Mouse (Mus musculus): ENCODE measurements around the gene Cep164. TPM values are rescaled to one million over a fixed set of nuclear protein-coding genes. Genes with fewer than 3 reads are reported as not detected.

The Cep164 gene
- polyA plus RNA-seq, 1 experiment = 13.4 TPM

GRCm38 (mm10) chr9:45815113-45815512, 13.4 kb downstream of the Cep164 start:
- Histone ChIP-seq H3K4me3 (replicated peaks) (no peak overlapping the region), H3K36me3 (replicated peaks; ENCODE audit: low read length) (no peaks in the 10 kb centered on the region), H3K9me3 (peaks cover 16% of the 10 kb centered on the region), H3K4me1 (peaks cover 18% of the 10 kb centered on the region), H3K27me3 (replicated peaks) (peaks cover 90% of the 10 kb centered on the region)
- TF ChIP-seq FLI1 (IDR thresholded peaks at IDR 0.05; ENCODE audit: low read length) (no peak), GATA1 (IDR thresholded peaks at IDR 0.05; ENCODE audit: borderline replicate concordance, low read length) (no peak)

- no peak for TF ChIP-seq FLI1 (IDR thresholded peaks at IDR 0.05; ENCODE audit: low read length)
- no peak for TF ChIP-seq GATA1 (IDR thresholded peaks at IDR 0.05; ENCODE audit: borderline replicate concordance, low read length)
- peaks cover 89% of the 10 kb centered on the region for H3K27me3 ChIP-seq (replicated peaks)
- no peak overlapping the region for H3K4me3 ChIP-seq (replicated peaks)
- no peaks in the 10 kb centered on the region for H3K4me1 ChIP-seq
- H3K9me3 ChIP-seq = peaks cover 10% of the 10 kb centered on the region
- H3K36me3 ChIP-seq (replicated peaks; ENCODE audit: low read length) = no peaks in the 10 kb centered on the region
Measured at GRCm38 (mm10) chr9:45811946-45812345, 16.5 kb downstream of the Cep164 start.

- Histone ChIP-seq H3K4me1 (no peaks in the 10 kb centered on the region), H3K36me3 (replicated peaks; ENCODE audit: low read length) (no peaks in the 10 kb centered on the region), H3K4me3 (replicated peaks) (no peak overlapping the region), H3K9me3 (peaks cover 11% of the 10 kb centered on the region), H3K27me3 (replicated peaks) (peaks cover 92% of the 10 kb centered on the region)
- no peak for TF ChIP-seq GATA1 (IDR thresholded peaks at IDR 0.05; ENCODE audit: borderline replicate concordance, low read length)
- no peak for TF ChIP-seq FLI1 (IDR thresholded peaks at IDR 0.05; ENCODE audit: low read length)
Measured at GRCm38 (mm10) chr9:45807761-45808160, 20.7 kb downstream of the Cep164 start.

- Histone ChIP-seq H3K36me3 (replicated peaks; ENCODE audit: low read length) (no peaks in the 10 kb centered on the region), H3K4me3 (replicated peaks) (no peak overlapping the region), H3K27me3 (replicated peaks) (peaks cover 93% of the 10 kb centered on the region), H3K9me3 (peaks cover 14% of the 10 kb centered on the region), H3K4me1 (no peaks in the 10 kb centered on the region)
- TF ChIP-seq FLI1 (IDR thresholded peaks at IDR 0.05; ENCODE audit: low read length) (no peak), GATA1 (IDR thresholded peaks at IDR 0.05; ENCODE audit: borderline replicate concordance, low read length) (no peak)
Measured at GRCm38 (mm10) chr9:45807337-45807736, 21.2 kb downstream of the Cep164 start.

DNA sequence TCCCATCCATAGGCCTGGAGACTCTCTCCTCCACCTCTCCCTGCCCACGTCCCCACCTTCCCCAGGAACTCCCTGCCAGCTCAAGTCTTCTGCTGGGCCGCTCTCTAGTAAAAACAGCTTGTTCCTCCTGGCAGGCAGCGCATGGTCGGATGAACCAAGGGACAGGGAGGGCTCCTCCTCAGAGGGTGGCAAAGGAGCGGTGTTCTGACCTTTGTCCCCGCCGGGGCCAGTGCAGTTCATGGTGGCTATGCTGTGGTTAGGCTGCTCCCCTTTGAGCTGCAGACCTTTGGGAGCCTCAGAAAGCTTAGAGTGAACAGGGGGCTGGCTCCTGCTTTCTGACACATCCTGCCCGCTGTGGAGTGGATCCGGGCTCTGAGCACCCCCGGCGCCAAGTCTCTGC, 21.6 kb downstream of the Cep164 start:
- TF ChIP-seq FLI1 (IDR thresholded peaks at IDR 0.05; ENCODE audit: low read length) (no peak), GATA1 (IDR thresholded peaks at IDR 0.05; ENCODE audit: borderline replicate concordance, low read length) (no peak)
- peaks cover 95% of the 10 kb centered on the region for H3K27me3 ChIP-seq (replicated peaks)
- H3K4me1 ChIP-seq = no peaks in the 10 kb centered on the region
- H3K9me3 ChIP-seq = peaks cover 18% of the 10 kb centered on the region
- no peaks in the 10 kb centered on the region for H3K36me3 ChIP-seq (replicated peaks; ENCODE audit: low read length)
- no peak overlapping the region for H3K4me3 ChIP-seq (replicated peaks)

DNA sequence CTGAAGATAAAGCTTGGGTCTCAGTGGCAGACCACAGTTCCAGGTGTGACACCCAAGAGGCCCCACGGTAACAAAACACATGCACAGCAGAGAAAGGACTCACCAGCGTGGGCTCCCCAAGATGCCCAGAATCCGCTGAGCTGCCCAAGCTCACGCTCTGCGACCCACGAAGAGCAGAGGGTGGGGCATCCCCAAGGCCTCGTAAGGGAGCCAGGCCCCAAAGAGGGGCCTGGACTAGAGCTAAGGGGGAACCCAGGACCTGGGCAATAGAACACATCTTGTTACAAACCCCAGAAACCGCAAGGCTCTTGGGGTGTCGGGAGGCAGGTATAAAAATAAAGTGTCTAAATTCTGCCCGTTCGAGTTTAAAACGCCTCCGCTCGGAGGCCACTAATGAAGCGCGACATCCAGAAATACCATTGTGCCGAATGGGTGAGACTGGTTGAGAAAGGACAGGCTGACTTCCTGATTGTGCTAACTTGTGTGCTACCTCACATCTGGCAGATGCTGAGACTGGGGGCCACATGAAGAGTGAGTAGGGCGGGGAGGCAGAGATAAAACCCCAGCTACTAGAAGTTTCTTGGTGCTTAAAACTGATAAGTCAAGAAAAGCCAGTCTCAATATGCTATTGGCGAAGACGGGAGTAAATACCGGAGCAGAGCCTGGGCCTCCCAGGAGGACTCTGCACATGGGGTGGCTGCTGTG, 25.3 kb downstream of the Cep164 start:
- TF ChIP-seq GATA1 (IDR thresholded peaks at IDR 0.05; ENCODE audit: borderline replicate concordance, low read length) (no peak), FLI1 (IDR thresholded peaks at IDR 0.05; ENCODE audit: low read length) (no peak)

DNA sequence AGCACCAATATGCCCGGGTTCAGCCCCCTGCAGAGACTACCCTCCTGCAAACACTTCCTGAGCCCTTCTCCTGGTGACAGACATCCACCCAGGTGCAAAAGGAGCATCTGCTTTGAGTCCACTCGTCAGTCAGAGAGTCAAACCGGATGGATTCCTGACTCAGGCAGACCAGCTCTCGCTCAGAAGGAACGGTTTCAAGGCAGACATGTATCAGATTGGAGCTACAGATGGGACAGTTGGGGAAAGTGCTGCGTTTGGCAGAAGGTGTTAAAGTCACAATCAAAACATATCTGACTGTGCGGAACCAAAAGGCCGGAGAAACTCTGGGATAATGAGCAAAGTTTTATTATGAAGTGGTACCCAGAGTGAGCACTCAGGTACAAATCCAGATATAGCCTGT, 29.1 kb downstream of the Cep164 start:
- Histone ChIP-seq H3K9me3 (peaks cover 28% of the 10 kb centered on the region), H3K36me3 (replicated peaks; ENCODE audit: low read length) (no peaks in the 10 kb centered on the region), H3K27me3 (replicated peaks) (peaks cover 94% of the 10 kb centered on the region), H3K4me3 (replicated peaks) (no peak overlapping the region), H3K4me1 (no peaks in the 10 kb centered on the region)
- no peak for TF ChIP-seq GATA1 (IDR thresholded peaks at IDR 0.05; ENCODE audit: borderline replicate concordance, low read length)
- TF ChIP-seq FLI1 (IDR thresholded peaks at IDR 0.05; ENCODE audit: low read length) = no peak

More for the DNA sequence above, 25.3 kb downstream of the Cep164 start:
- Histone ChIP-seq H3K27me3 (replicated peaks) (peaks cover 99% of the 10 kb centered on the region), H3K9me3 (peaks cover 29% of the 10 kb centered on the region), H3K4me3 (replicated peaks) (no peak overlapping the region), H3K36me3 (replicated peaks; ENCODE audit: low read length) (no peaks in the 10 kb centered on the region), H3K4me1 (no peaks in the 10 kb centered on the region)

DNA sequence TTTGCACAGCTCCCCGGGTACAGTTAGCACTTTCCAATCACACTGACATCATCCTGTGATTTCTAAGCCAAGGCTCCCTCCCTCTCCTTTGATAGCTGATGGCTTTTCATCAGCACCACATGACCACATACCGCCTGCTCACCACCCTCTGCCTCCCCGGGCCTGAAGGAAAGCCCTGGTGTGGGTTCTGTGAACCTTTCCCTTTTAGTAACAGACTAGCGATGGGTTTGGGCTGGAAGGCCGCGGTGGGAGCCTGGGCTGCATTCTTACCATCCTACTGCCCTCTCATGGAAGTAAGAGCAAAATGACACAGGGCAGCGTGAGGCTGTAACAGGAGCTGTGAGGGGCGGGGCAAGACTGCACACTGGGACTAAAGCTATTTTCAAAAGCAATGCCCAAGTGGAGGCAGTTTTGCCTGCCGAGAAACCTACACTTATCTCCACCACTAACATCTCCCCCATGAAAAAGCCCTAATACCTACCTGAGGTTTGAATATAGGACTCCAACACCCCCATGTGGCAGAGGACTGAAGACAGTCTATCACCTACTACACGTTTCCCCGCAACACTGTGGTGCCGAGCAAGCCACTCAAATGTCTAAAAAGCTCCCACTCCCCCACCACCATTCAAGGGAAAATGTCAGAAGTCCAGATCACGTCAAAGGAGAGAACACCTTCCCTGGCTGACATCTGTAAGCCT, 29.9 kb downstream of the Cep164 start:
- Histone ChIP-seq H3K9me3 (peaks cover 20% of the 10 kb centered on the region), H3K27me3 (replicated peaks) (peaks cover 94% of the 10 kb centered on the region), H3K36me3 (replicated peaks; ENCODE audit: low read length) (no peaks in the 10 kb centered on the region), H3K4me1 (no peaks in the 10 kb centered on the region), H3K4me3 (replicated peaks) (no peak overlapping the region)
- no peak for TF ChIP-seq GATA1 (IDR thresholded peaks at IDR 0.05; ENCODE audit: borderline replicate concordance, low read length)
- TF ChIP-seq FLI1 (IDR thresholded peaks at IDR 0.05; ENCODE audit: low read length) = no peak

DNA sequence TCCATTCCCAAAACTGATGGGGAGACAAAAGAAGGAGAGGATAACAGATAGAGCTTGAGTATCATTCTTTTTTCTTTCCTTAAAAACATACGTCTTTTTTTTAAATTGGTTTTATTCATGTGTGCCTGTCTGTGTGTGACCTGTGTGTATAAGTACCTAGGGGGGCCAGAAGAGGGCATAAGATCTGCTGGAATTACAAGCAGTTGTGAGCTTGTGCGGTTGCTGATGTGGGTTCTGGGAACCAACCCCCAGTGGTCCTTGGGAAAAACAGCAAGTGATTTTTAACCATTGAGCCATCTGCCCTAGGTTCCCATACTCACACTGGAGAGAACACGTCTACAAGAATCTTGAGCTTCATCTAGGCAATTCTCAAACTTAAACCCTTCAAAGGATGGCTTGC, 31.2 kb downstream of the Cep164 start:
- Histone ChIP-seq H3K4me3 (replicated peaks) (no peak overlapping the region), H3K36me3 (replicated peaks; ENCODE audit: low read length) (no peaks in the 10 kb centered on the region), H3K27me3 (replicated peaks) (peaks cover 94% of the 10 kb centered on the region), H3K9me3 (peaks cover 15% of the 10 kb centered on the region), H3K4me1 (no peaks in the 10 kb centered on the region)
- TF ChIP-seq FLI1 (IDR thresholded peaks at IDR 0.05; ENCODE audit: low read length) = no peak
- no peak for TF ChIP-seq GATA1 (IDR thresholded peaks at IDR 0.05; ENCODE audit: borderline replicate concordance, low read length)

GRCm38 (mm10) chr9:45795722-45796121, 32.8 kb downstream of the Cep164 start:
- TF ChIP-seq FLI1 (IDR thresholded peaks at IDR 0.05; ENCODE audit: low read length) (no peak), GATA1 (IDR thresholded peaks at IDR 0.05; ENCODE audit: borderline replicate concordance, low read length) (no peak)
- Histone ChIP-seq H3K9me3 (0 out of 2 replicates have a peak, but pooled peaks cover under 1% of the 10 kb centered on the region), H3K27me3 (replicated peaks) (peaks cover 93% of the 10 kb centered on the region), H3K4me3 (replicated peaks) (no peak overlapping the region), H3K36me3 (replicated peaks; ENCODE audit: low read length) (no peaks in the 10 kb centered on the region), H3K4me1 (no peaks in the 10 kb centered on the region)
